Mouse (Mus musculus): ENCODE measurements around the gene Asah2. TPM values are rescaled to one million over a fixed set of nuclear protein-coding genes. Genes with fewer than 3 reads are reported as not detected.
A peak's percentile ranks its signal among the peaks of the same experiment; 100 is the strongest.

Asah2 gene
- total and polyA plus RNA-seq, 2 experiments from 2014 or later = 0.49 to 3.4 TPM

DNA sequence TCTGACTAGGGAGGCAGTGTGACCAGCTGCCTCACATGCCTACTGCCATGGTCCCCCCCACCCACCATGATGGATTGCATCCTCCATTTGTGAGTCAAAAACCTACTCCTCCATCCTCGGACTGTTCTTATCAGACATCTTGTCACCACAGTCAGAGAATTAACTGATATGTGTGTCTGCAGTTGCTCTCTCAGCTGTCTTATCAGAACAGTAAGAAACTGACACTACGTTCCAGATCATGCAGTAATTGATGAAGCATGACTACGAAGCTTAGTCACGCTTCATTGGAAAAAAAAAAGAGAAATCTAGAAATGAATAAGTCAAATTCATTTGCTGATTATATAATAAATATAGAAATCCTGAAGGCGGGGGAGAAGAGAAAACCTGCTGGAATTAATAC is 105.4 kb downstream of the Asah2 start:
- Histone ChIP-seq H3K4me3 (ENCODE audit: low read depth, low read length) (no peak overlapping the region), H3K4me1 (ENCODE audit: insufficient read depth, low read length) (no peaks in the 10 kb centered on the region), H3K36me3 (ENCODE audit: insufficient read depth, low read length) (no peaks in the 10 kb centered on the region), H3K9me3 (ENCODE audit: low read length) (no peaks in the 10 kb centered on the region), H3K9ac (replicated peaks; ENCODE audit: low read length, poor library complexity, severe bottlenecking) (no peak overlapping the region), H3K27ac (ENCODE audit: low read depth, low read length) (no peak overlapping the region), H3K4me2 (ENCODE audit: low read depth, low read length, poor library complexity, severe bottlenecking) (no peak overlapping the region), H3K27me3 (ENCODE audit: insufficient read depth, low read length) (no peaks in the 10 kb centered on the region)
- DNase-seq (ENCODE audit: low spot score) (no peak), ATAC-seq (ENCODE audit: low FRiP score) (no peak)
- WGBS = 55% methylated on average over 5 of the region's 5 CpGs
- no peak for TF ChIP-seq CTCF (IDR thresholded peaks at IDR 0.05)

DNA sequence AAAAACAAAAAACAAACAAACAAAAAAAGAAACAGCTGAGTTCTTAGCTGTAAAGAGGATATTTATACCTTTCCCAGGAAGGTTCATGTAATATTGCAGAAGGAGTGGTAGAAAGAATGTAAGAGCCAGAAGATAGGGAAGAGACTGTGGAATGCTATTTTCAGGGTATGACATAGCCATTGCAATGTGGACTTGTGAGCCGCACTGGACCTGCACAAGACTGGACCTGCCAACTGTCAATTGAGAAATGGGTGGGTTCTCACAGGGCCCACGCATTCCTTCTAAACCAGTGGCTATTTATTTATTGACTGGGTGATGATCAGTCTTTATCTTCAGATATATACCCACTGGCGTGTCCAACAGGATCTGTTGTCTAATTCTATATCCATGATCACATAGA is 111.1 kb downstream of the Asah2 start:
- H3K27me3 ChIP-seq (ENCODE audit: insufficient read depth, low read length) = no peaks in the 10 kb centered on the region
- DNase-seq (ENCODE audit: low spot score) (no peak), ATAC-seq (ENCODE audit: low FRiP score) (no peak)
- no peaks in the 10 kb centered on the region for H3K36me3 ChIP-seq (ENCODE audit: insufficient read depth, low read length)
- H3K9me3 ChIP-seq (ENCODE audit: low read length) = no peaks in the 10 kb centered on the region
- no peak overlapping the region for H3K4me3 ChIP-seq (ENCODE audit: low read depth, low read length)
- no peaks in the 10 kb centered on the region for H3K4me1 ChIP-seq (ENCODE audit: insufficient read depth, low read length)
- no peak overlapping the region for H3K27ac ChIP-seq (ENCODE audit: low read depth, low read length)
- TF ChIP-seq CTCF (IDR thresholded peaks at IDR 0.05) = no peak
- no peak overlapping the region for H3K9ac ChIP-seq (replicated peaks; ENCODE audit: low read length, poor library complexity, severe bottlenecking)
- 92% methylated on average over 3 of the region's 3 CpGs for WGBS
- no peak overlapping the region for H3K4me2 ChIP-seq (ENCODE audit: low read depth, low read length, poor library complexity, severe bottlenecking)

- Histone ChIP-seq H3K4me3 (ENCODE audit: low read depth, low read length) (no peak overlapping the region), H3K27me3 (ENCODE audit: insufficient read depth, low read length) (no peaks in the 10 kb centered on the region), H3K4me1 (ENCODE audit: insufficient read depth, low read length) (no peaks in the 10 kb centered on the region), H3K4me2 (ENCODE audit: low read depth, low read length, poor library complexity, severe bottlenecking) (no peak overlapping the region), H3K27ac (ENCODE audit: low read depth, low read length) (no peak overlapping the region), H3K9me3 (ENCODE audit: low read length) (no peaks in the 10 kb centered on the region), H3K36me3 (ENCODE audit: insufficient read depth, low read length) (no peaks in the 10 kb centered on the region), H3K9ac (replicated peaks; ENCODE audit: low read length, poor library complexity, severe bottlenecking) (no peak overlapping the region)
- ATAC-seq (ENCODE audit: low FRiP score) (no peak), DNase-seq (ENCODE audit: low spot score) (no peak)
- TF ChIP-seq CTCF (IDR thresholded peaks at IDR 0.05) = no peak
- 92% methylated on average over 6 of the region's 6 CpGs for WGBS
Observed at GRCm38 (mm10) chr19:31991057-31991456, 117.0 kb downstream of the Asah2 start.

- no peaks in the 10 kb centered on the region for H3K4me1 ChIP-seq (ENCODE audit: insufficient read depth, low read length)
- no peaks in the 10 kb centered on the region for H3K9me3 ChIP-seq (ENCODE audit: low read length)
- H3K4me3 ChIP-seq (ENCODE audit: low read depth, low read length) = no peak overlapping the region
- no peaks in the 10 kb centered on the region for H3K36me3 ChIP-seq (ENCODE audit: insufficient read depth, low read length)
- H3K4me2 ChIP-seq (ENCODE audit: low read depth, low read length, poor library complexity, severe bottlenecking) = no peak overlapping the region
- WGBS = 69% methylated on average over 2 of the region's 2 CpGs
- H3K27me3 ChIP-seq (ENCODE audit: insufficient read depth, low read length) = no peaks in the 10 kb centered on the region
- H3K9ac ChIP-seq (replicated peaks; ENCODE audit: low read length, poor library complexity, severe bottlenecking) = no peak overlapping the region
- no peak for TF ChIP-seq CTCF (IDR thresholded peaks at IDR 0.05)
- no peak overlapping the region for H3K27ac ChIP-seq (ENCODE audit: low read depth, low read length)
- ATAC-seq (ENCODE audit: low FRiP score) (no peak), DNase-seq (ENCODE audit: low spot score) (no peak)
Observed at GRCm38 (mm10) chr19:31975882-31976281, 132.1 kb downstream of the Asah2 start.

DNA sequence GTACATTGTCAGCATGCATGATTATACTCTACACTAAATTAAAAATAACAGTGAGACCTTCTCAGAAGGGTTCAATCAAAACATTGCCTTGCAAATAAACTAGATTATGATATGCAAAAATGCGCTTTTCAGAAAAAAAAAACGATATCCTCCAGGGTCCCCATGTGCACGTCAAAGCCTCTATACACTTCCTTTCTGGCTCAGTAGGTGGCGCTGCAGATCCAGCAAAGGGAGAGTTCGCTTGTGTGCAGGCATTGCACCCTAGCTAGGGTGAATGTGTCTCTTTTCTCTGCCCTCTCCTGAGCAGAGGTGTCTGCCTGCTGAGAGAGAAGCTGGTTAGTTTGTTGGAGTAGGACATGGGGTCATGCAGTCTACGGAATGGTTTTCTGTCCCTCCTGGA is 136.0 kb downstream of the Asah2 start:
- H3K9me3 ChIP-seq (ENCODE audit: low read length) = no peaks in the 10 kb centered on the region
- no peak overlapping the region for H3K4me2 ChIP-seq (ENCODE audit: low read depth, low read length, poor library complexity, severe bottlenecking)
- DNase-seq (ENCODE audit: low spot score) (peak; percentile 84), ATAC-seq (ENCODE audit: low FRiP score) (peak; percentile 81)
- H3K4me1 ChIP-seq (ENCODE audit: insufficient read depth, low read length) = no peaks in the 10 kb centered on the region
- WGBS = 11% methylated on average over 6 of the region's 6 CpGs
- no peak overlapping the region for H3K4me3 ChIP-seq (ENCODE audit: low read depth, low read length)
- H3K27ac ChIP-seq (ENCODE audit: low read depth, low read length) = no peak overlapping the region
- H3K36me3 ChIP-seq (ENCODE audit: insufficient read depth, low read length) = no peaks in the 10 kb centered on the region
- peak; percentile 99 for TF ChIP-seq CTCF (IDR thresholded peaks at IDR 0.05)
- H3K9ac ChIP-seq (replicated peaks; ENCODE audit: low read length, poor library complexity, severe bottlenecking) = no peak overlapping the region
- H3K27me3 ChIP-seq (ENCODE audit: insufficient read depth, low read length) = no peaks in the 10 kb centered on the region

DNA sequence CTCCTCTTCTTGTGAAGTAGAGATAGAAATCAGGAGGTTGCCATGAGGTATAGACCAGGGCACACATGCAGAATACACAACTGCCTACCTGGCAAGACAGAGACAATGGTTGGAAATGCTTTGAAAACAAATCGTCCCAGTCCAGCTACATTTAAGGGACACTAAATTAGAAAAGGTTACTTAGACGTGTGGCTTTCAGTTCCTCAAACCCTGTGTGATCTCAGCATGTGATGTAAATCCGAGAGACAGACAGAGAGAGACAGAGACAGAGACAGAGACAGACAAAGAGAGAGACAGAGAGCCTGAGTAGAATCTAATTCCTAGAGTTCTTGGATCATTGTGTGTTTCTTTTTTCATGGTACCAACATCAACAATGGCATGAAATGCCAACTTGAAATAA is 136.6 kb downstream of the Asah2 start:
- Histone ChIP-seq H3K4me1 (ENCODE audit: insufficient read depth, low read length) (no peaks in the 10 kb centered on the region), H3K27ac (ENCODE audit: low read depth, low read length) (no peak overlapping the region), H3K4me2 (ENCODE audit: low read depth, low read length, poor library complexity, severe bottlenecking) (no peak overlapping the region), H3K27me3 (ENCODE audit: insufficient read depth, low read length) (no peaks in the 10 kb centered on the region), H3K9ac (replicated peaks; ENCODE audit: low read length, poor library complexity, severe bottlenecking) (no peak overlapping the region), H3K36me3 (ENCODE audit: insufficient read depth, low read length) (no peaks in the 10 kb centered on the region), H3K4me3 (ENCODE audit: low read depth, low read length) (no peak overlapping the region), H3K9me3 (ENCODE audit: low read length) (no peaks in the 10 kb centered on the region)
- 56% methylated on average over 3 of the region's 3 CpGs for WGBS
- no peak for ATAC-seq (ENCODE audit: low FRiP score)
- DNase-seq (ENCODE audit: low spot score) = no peak
- TF ChIP-seq CTCF (IDR thresholded peaks at IDR 0.05) = no peak
